Mouse (Mus musculus) lung, embryonic 16.5 days (tissue): ENCODE results near the gene Zcchc8. TPM values are rescaled to one million over a fixed set of nuclear protein-coding genes. Genes with fewer than 3 reads are reported as not detected.
A peak's percentile ranks its signal among the peaks of the same experiment; 100 is the strongest.

Source experiments
- ATAC-seq: fragments of 200-750 bp; cut with Nextera tagmentation; 2 replicates; pipeline ENCODE4 v1.8.0; 2017; ENCODE audit warnings: low read depth, mild to moderate bottlenecking, moderate library complexity
- H3K27ac ChIP-seq: fragments of 300-500 bp; sonication (generic); 2 replicates; pipeline ENCODE4 v1.5.1; 2014; ENCODE audit warnings: mild to moderate bottlenecking, control low read depth, low read length
- H3K27me3 ChIP-seq: fragments of 300-500 bp; sonication (generic); 2 replicates; pipeline ENCODE4 v1.6.1; 2014; ENCODE audit warnings: low read depth, low read length, mixed read lengths; ENCODE audit not compliant: control insufficient read depth, insufficient read depth
- H3K36me3 ChIP-seq: fragments of 300-500 bp; sonication (generic); 2 replicates; pipeline ENCODE4 v1.6.1; 2014; ENCODE audit warnings: low read length; ENCODE audit not compliant: control insufficient read depth, insufficient read depth
- H3K4me1 ChIP-seq: fragments of 300-500 bp; sonication (generic); replicated peaks from 2 replicates; pipeline ENCODE4 v1.6.1; 2014; ENCODE audit warnings: low read length, mixed read lengths; ENCODE audit not compliant: control insufficient read depth, insufficient read depth
- H3K4me2 ChIP-seq: fragments of 300-500 bp; sonication (generic); 2 replicates; pipeline ENCODE4 v1.6.1; 2014; ENCODE audit warnings: low read depth, low read length, control low read depth
- H3K4me3 ChIP-seq: fragments of 300-500 bp; sonication (generic); 2 replicates; pipeline ENCODE4 v1.5.1; 2014; ENCODE audit warnings: mild to moderate bottlenecking, low read length, control low read depth
- H3K9ac ChIP-seq: fragments of 300-500 bp; sonication (generic); 2 replicates; pipeline ENCODE4 v1.6.1; 2014; ENCODE audit warnings: low read length, control low read depth
- H3K9me3 ChIP-seq: fragments of 300-500 bp; sonication (generic); 2 replicates; pipeline ENCODE4 v1.6.1; 2016; ENCODE audit warnings: low read length; ENCODE audit not compliant: control insufficient read depth
- WGBS: fragments of 180-500 bp; shearing (Covaris S2); extraction: QIAGEN DNeasy Blood & Tissue Kit; methylation state at CpG from one replicate; pipeline ENCODE4 v1.1.7; 2014; 5-methylcytosine and 5-hydroxymethylcytosine counted together
- polyA plus RNA-seq: library from polyadenylated mRNA; unstranded; fragments of >200 nt; fragmentation: Nextera tagmentation; extraction: Ambion mirVana; gene quantifications from 2 replicates; pipeline ENCODE4 v1.2.1, GENCODE M21; 2015

Gene Zcchc8
- polyA plus RNA-seq, 1 experiment from 2014 or later, result 75.9 TPM

DNA sequence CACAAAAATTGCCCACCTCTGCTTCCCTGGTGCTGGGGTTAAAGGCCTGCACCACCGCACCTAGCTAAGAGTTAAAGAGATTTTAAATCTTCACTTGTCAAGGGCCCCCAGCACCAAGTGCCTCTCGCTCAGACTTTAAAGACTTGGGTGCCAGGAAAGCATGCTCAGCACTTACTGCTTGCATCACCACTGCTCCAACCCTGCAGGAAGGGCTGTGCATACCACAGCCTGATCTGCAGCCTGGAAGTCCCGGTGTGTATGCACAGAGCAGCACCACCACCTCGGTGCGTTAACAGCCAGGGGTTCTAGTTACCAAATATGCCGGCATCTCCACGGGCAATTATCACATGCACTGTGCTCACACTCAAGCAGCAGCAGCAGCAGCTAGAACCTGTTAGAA is 63.2 kb downstream of the Zcchc8 start:
- Histone ChIP-seq H3K36me3 (0 out of 2 replicates have a peak, but pooled peaks cover 2% of the 10 kb centered on the region), H3K27ac (no peak overlapping the region), H3K4me3 (no peak overlapping the region), H3K9me3 (no peaks in the 10 kb centered on the region), H3K4me1 (peaks cover 20% of the 10 kb centered on the region), H3K9ac (no peak overlapping the region; the same call in 1 of the 2 replicates), H3K4me2 (no peak overlapping the region), H3K27me3 (no peaks in the 10 kb centered on the region)
- ATAC-seq, result peak; percentile 76; the same call in 1 of the 2 replicates
- 30% methylated on average over 7 of the region's 7 CpGs for WGBS

DNA sequence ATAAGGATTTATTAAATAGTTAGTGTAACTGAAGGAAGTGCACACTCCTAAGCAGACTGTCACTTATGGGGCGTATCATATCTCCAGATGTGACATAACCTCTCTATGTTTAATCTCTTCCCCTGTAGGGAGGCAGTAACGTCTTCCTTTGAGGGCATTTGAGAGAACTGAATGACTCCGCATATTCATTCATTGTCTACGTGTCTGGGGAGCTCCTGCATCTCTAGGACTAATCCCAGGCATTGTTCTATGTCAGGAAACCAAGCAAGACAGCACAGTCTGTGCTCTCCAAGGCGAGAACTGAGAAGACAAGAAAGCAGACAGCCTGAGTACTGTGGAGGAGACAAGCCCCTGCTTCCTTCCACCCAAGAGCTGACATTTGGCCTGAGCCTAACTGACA is 66.0 kb downstream of the Zcchc8 start:
- ATAC-seq, result peak; percentile 43; the same call in 1 of the 2 replicates
- H3K4me3 ChIP-seq, result no peak overlapping the region
- 62% methylated on average over 5 of the region's 5 CpGs for WGBS
- H3K4me1 ChIP-seq, result peaks cover 6% of the 10 kb centered on the region
- no peak overlapping the region for H3K4me2 ChIP-seq
- H3K9me3 ChIP-seq, result no peaks in the 10 kb centered on the region
- peak overlapping the region; percentile 33 for H3K27ac ChIP-seq
- 0 out of 2 replicates have a peak, but pooled peaks cover 2% of the 10 kb centered on the region for H3K36me3 ChIP-seq
- no peaks in the 10 kb centered on the region for H3K27me3 ChIP-seq
- H3K9ac ChIP-seq, result no peak overlapping the region

DNA sequence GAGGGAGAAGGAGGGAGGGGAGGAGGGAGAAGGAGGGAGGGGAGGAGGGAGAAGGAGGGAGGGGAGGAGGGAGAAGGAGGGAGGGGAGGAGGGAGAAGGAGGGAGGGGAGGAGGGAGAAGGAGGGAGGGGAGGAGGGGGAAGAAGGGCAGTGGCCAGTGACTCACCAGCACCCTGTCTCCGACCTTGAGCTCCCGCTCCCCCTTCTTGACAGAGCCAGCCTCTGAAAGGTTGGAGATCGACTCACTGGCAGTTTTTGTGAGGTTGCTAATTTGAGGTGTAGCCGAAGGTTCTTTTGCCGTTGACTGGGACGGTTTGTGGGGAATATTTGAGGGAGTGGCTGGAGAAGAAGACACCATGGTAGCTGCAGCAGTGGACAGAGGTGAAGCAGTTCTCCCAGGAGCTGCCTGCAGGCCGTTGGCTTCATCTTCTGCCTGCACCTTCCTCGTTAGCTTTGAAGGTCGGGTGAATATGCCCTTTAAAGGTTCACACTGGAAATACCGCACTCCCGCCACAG is 67.6 kb downstream of the Zcchc8 start:
- Histone ChIP-seq H3K4me2 (no peak overlapping the region), H3K4me1 (peaks cover 6% of the 10 kb centered on the region), H3K27ac (no peak overlapping the region), H3K9ac (no peak overlapping the region), H3K9me3 (no peaks in the 10 kb centered on the region), H3K27me3 (no peaks in the 10 kb centered on the region), H3K4me3 (no peak overlapping the region), H3K36me3 (0 out of 2 replicates have a peak, but pooled peaks cover 2% of the 10 kb centered on the region)
- ATAC-seq, result no peak
- whole genome bisulfite sequencing, result 89% methylated on average over 11 of the region's 11 CpGs

DNA sequence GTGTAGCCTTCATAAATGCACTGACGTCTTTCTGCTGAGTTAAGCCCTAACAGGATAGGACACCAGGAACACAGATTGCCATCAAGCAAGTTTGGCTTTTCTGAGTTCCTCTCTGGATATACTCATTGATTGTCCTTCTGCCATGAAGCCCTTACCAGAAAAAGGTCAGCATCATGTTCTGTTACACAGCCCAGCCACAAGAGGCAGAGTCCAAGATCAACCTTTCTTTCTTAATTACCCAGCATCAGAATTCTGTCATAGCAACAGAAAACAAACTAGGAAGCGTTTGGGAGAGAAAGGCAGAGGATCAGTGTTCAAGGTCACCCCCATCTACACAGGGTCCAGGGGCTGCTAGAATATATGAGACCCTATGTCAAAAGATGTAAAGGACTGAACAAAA is 70.1 kb downstream of the Zcchc8 start:
- Histone ChIP-seq H3K4me1 (no peaks in the 10 kb centered on the region), H3K4me3 (no peak overlapping the region), H3K9ac (no peak overlapping the region), H3K9me3 (no peaks in the 10 kb centered on the region), H3K27ac (no peak overlapping the region), H3K27me3 (no peaks in the 10 kb centered on the region), H3K36me3 (peaks cover 4% of the 10 kb centered on the region), H3K4me2 (no peak overlapping the region)
- no peak for ATAC-seq
- WGBS, result 72% methylated on average over 2 of the region's 2 CpGs

Other genes with a start within 250 kb of the Zcchc8 start
- gene Lrrc43, start 231.8 kb downstream of the Zcchc8 start, polyA plus RNA-seq, result 1.5 and 1.7 TPM in 2 replicates
- gene Il31, start 231.6 kb downstream of the Zcchc8 start, polyA plus RNA-seq, result not detected in 2 replicates
- gene B3gnt4, start 210.6 kb downstream of the Zcchc8 start, polyA plus RNA-seq, result 0.84 and 0.99 TPM in 2 replicates
- 104 and 113 TPM in 2 replicates for gene Diablo, start 196.9 kb downstream of the Zcchc8 start, polyA plus RNA-seq
- 0.59 and 0.91 TPM in 2 replicates for gene Gm49027, start 195.6 kb downstream of the Zcchc8 start, polyA plus RNA-seq
- 23.7 and 26.9 TPM in 2 replicates for gene Vps33a, start 148.1 kb downstream of the Zcchc8 start, polyA plus RNA-seq
- 35.7 and 37.9 TPM in 2 replicates for gene Clip1, start 36.5 kb downstream of the Zcchc8 start, polyA plus RNA-seq
- 110 and 116 TPM in 2 replicates for gene Rsrc2, start 28.3 kb upstream of the Zcchc8 start, polyA plus RNA-seq
- 28.6 and 32.4 TPM in 2 replicates for gene Kntc1, start 28.6 kb upstream of the Zcchc8 start, polyA plus RNA-seq
- 0.30 and 0.49 TPM in 2 replicates for gene Hcar2, start 144.4 kb upstream of the Zcchc8 start, polyA plus RNA-seq
- gene Hcar1, start 158.9 kb upstream of the Zcchc8 start, polyA plus RNA-seq, result 1.2 and 1.4 TPM in 2 replicates
- gene Denr, start 186.1 kb upstream of the Zcchc8 start, polyA plus RNA-seq, result 92.8 and 118 TPM in 2 replicates
- 2.0 and 2.3 TPM in 2 replicates for gene Gm43518, start 206.3 kb upstream of the Zcchc8 start, polyA plus RNA-seq
- 7.7 and 8.0 TPM in 2 replicates for gene Ccdc62, start 209.6 kb upstream of the Zcchc8 start, polyA plus RNA-seq